Mouse (Mus musculus) frontal cortex, postnatal 14 days (tissue): ENCODE measurements around the gene Baz2b.

ENCODE experiments used
- DNase-seq, 2 experiments: peaks; one replicate each; pipeline ENCODE4 v3.0.0; 2022; ENCODE audit warnings: low spot score in 2 of 2

The Baz2b gene

GRCm38 (mm10) chr2:60132269-60133042, 77.2 kb downstream of the Baz2b start:
- no peak for DNase-seq

DNA sequence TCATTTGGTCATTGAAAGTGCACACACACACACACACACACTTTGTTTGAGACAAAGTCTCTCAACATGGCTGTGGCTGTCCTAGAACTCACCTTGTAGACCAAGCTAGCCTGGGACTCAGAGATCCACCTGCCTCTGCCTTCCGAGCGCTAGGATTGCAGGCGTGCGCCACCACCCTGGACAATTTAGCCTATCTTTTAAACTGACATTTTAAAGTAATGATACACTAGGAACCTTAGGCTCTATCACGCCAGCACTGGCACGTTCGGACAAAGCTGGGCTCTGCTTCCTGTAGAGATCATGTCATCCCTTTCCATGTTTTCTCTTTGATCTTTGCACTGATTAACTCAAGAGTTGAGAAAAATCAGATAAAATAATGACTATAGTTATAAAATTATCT, 81.0 kb downstream of the Baz2b start:
- no peak for DNase-seq

GRCm38 (mm10) chr2:60126831-60127230, 82.8 kb downstream of the Baz2b start:
- no peak for DNase-seq

DNA sequence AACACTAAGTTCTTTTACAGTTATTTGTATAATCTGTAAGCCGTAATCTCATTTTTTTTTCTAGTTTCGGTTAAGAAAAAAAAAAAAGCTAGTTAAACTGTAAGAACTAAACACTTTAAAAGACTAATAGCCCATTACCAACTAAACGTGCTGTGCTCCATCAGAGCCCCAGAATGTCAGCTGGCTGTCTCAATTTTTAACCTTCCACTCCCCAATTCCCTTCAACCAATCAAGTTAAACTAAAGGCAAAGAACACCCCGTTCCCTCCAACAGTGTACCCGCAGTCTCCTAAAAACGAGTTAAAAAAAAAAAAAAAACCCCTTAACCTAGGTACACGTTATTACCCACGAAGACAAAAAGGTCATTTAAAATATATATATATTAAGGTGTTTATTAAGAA, 83.3 kb downstream of the Baz2b start:
- no peak for DNase-seq

DNA sequence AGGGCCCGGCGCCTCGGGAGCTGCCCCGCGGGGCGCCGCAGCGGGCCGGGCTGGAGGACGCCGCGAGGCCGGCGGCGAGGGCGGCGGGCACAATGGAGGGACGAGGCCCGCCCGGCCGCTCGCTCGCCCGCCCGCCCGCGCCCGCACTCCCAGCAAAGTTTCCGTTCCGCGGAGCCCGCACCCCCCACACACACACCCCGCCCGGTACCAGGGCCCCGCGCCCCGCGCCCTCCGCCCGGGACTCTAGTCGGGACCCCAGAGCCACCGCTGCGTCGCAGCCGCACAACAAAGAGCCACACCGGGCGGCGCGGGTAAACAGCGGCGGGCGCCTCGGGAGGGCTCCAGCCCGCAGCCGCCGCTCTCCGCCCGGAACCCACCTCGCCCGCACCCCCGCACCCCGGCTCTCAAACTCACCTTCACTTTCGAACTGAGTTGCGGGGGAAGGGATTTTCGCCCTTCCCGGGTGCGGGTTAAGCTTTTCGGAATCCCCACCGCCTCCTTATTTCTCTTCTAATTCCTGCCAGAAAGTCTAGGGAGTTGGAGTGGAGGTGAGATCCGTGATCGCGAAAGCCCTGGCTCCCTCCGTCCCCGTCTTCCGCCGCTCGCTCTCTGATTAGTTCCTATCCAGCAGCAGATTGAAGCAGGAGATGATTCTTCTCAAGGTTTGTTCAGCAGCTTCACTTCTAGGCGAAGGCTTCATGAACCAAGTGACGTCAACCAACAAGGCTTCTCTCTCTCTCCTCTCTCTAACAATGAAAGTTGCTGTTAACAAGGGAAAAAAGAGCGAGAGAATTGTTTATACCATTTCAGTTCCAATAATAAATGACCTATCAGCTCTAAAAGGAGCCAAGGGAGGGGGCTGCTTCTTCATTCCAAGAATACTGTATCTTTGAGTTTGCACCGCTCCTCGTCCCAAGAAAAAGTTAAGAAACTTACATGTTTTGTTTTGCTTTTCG, 84.3 kb downstream of the Baz2b start:
- peak; percentile 27 to 46 for DNase-seq

- DNase-seq, result peak in 1 of 2 experiments; percentile 29
These were observed 85.0 kb downstream of the Baz2b start for GRCm38 (mm10) chr2:60124648-60125048.

DNA sequence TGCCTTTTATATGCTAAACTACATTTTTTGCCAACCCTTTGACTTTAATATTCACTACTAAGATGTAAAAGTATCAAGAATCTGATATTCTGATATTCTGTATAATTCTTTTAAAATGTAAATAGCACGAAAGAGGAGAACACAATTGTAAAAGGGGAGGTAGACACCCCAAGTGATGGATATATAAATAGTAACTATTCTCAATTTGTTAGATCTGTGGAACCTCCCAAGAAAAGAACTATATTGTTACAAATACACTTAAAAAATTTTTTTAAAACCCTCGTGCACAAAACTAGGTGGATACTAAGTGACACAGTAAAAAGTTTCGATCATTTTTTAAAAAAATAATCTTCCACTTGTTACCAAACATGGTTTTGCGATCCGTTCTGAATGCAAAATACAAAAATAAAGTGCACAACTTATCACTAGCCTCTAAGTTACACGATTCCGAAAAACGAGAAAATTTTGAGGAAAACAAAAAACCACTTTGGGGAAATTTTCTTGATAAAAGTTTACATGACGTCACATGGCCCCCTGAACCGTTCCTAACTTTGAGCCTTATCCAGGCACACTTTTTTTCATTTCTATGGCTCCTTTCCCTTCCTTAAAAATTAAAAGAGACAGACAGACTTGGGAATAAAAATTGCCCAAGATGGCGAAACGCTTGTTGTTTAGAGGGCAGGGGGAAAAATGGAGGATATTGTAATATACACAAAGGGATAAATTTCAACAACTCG, 85.6 kb downstream of the Baz2b start:
- DNase-seq, result no peak

GRCm38 (mm10) chr2:60123061-60123874, 86.4 kb downstream of the Baz2b start:
- DNase-seq, result no peak

GRCm38 (mm10) chr2:60122188-60122587, 87.5 kb downstream of the Baz2b start:
- DNase-seq, result no peak

DNA sequence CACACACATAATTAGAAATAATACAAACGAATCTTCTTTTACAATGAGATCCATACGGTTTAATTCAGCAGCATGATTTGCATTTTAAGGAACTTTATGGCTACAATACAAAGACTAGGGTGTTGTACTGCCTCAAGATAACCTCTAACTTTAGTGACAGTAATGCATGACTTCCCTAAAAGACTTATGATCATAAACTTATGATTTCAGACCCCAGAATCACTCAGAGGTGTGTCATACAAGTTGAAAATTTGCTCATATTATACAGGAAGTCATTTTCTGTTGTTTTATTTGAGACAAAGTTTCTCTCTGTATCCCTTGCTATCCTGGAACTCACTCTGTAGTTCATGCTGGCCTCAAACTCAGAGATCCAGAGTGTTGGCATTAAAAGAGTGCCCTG, 89.0 kb downstream of the Baz2b start:
- DNase-seq, result no peak

DNA sequence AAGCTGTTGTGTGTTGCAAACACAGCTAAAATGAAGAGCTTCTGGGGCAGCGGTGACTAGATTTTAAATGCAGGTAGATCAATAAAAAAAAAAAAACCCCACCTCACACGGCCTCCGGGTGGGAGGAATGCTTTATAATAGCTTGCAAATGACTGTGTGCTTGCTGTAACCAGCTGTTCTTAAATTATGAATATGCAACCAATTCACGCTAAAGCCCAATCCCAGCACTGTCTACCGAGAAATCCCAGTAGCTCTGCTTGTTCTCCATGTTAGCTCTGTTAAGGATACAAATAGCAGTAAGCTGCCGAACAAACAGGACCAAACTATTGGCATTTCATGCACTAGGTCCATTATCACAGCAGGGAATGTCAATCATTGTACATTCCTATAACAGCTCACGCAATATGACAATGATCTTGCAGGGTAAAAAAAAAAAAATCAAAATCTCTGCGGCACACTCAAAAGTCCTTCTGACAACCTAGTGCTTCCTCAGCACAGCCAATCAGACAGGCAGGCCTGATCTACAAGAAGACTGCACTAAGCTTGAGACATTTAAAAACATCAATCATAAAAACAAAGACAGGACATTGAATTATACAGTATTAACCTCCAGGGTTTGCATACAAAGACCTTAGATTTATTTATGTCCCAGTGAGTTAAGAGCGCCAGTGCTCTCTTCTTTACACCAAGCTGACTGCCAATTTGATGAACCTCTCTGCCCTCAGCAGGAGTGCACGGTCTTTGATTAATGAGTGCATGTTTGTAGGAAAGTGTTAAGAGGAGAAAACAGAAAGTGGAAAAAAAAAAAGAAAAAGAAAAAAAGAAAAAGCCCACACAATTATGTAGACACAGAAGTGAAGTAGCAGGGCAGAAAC, 90.7 kb downstream of the Baz2b start:
- DNase-seq, result no peak

- no peak for DNase-seq
These were observed 91.8 kb downstream of the Baz2b start for GRCm38 (mm10) chr2:60117867-60118266.

DNA sequence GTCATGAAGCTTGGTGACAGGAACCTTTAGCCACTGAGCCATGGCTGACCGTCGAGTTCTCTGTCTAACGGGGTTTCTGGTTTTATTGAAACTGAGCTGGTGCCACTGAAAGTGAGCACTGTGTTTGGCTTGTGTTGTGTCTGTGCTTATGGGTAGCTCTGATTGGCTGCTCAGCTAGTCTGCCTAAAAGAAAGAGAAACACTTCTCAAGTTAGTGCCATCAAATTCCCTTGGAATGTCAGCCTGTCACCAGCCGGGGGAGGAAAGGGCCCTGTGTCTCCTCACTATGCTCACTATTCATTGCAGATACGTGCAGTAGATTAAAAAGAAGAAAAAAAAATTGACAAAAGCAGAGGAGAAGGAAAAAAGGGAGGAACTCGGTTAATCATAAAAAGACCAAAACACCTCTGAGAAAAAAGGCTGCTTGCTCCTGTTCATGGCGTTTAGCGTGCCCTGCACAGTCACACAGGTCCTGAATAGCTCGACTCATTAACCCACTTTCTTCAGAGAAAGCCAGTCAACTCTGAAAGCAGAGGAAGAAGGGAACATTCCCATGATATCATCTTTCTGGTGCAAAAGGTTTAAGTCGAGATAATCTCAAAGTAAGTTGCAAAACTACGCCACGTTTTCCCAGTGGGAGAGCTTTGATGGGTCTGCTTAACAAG, 93.6 kb downstream of the Baz2b start:
- DNase-seq, result no peak

- no peak for DNase-seq
These were observed 94.7 kb downstream of the Baz2b start for GRCm38 (mm10) chr2:60114901-60115300.

- DNase-seq, result no peak
These were observed 95.7 kb downstream of the Baz2b start for GRCm38 (mm10) chr2:60113661-60114560.

DNA sequence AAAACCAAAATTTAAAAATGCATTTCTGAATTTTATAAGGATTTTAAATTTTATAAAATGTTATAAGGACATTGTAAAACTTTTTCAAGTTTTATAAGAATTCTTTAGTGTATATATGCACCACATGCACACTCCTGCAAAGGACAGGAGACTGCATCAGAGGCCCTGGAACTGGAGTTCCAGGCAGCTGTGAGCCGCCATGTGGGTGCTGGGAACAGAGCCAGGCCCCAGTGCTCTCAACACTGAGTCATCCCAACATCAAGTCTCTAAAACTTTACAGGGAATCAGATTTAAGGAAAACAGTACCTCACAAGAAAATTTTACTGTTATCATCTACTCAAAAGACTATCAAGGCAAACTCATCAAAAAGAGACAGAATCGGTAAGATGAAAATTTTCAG, 97.5 kb downstream of the Baz2b start:
- no peak for DNase-seq

GRCm38 (mm10) chr2:60109001-60109400, 100.6 kb downstream of the Baz2b start:
- no peak for DNase-seq

GRCm38 (mm10) chr2:60096625-60097024, 113.0 kb downstream of the Baz2b start:
- DNase-seq, result no peak

DNA sequence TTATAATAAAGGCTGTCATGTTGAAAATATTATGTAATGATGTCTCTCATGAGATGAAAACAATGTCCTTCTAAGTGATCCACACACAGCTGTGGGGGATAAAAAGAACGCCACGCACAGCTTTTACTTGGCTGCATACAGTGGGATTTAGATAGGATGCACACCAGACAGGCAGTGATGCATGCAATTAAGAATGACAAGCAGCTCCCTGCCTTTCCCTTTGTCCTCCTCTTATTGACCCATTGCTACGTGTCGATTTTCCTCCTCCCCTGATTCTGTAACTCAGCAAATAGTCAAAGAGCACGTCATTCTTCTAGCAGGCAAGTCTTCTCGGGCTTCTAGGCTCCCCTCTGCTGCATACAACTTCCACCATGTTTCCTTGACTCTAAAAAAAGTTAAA, 119.4 kb downstream of the Baz2b start:
- no peak for DNase-seq
